Mouse (Mus musculus): ENCODE measurements around the gene Pitx2. TPM values are rescaled to one million over a fixed set of nuclear protein-coding genes. Genes with fewer than 3 reads are reported as not detected.
A peak's percentile ranks its signal among the peaks of the same experiment; 100 is the strongest.

Gene Pitx2
- polyA plus RNA-seq, 1 experiment from 2014 or later: 7.6 TPM

DNA sequence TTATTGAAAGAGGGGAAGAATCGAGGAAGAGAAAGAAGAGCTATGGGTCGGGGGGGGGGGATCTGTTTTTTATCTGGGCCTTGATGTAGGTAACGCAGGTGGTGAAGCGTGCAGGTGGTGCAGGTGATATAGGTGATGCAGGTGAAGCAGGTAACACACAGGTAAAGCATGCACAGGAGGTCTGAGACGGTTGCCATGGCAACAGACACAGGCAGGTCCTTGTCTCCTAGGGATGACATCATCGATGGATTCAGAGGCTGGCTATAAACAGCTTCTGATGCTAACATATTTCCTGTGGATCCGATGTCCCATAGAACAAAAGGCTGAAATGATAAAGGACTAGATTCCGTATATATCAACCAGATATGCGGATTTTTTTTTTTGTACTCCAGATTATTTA, 51.3 kb downstream of the Pitx2 start:
- H3K9ac ChIP-seq: no peak overlapping the region
- no peaks in the 10 kb centered on the region for H3K4me1 ChIP-seq
- ATAC-seq (ENCODE audit: low FRiP score, low read depth): no peak
- no peaks in the 10 kb centered on the region for H3K36me3 ChIP-seq
- no peaks in the 10 kb centered on the region for H3K9me3 ChIP-seq
- no peaks in the 10 kb centered on the region for H3K27me3 ChIP-seq (replicated peaks)
- WGBS: 86% methylated on average over 9 of the region's 9 CpGs
- no peak overlapping the region for H3K4me3 ChIP-seq
- no peak overlapping the region for H3K27ac ChIP-seq
- H3K4me2 ChIP-seq (replicated peaks): no peak overlapping the region

- no peak overlapping the region for H3K4me2 ChIP-seq (replicated peaks)
- no peaks in the 10 kb centered on the region for H3K4me1 ChIP-seq
- WGBS: 56% methylated on average over 10 of the region's 10 CpGs
These were observed 54.6 kb downstream of the Pitx2 start for GRCm38 (mm10) chr3:129254246-129254645.

GRCm38 (mm10) chr3:129256283-129256682, 56.6 kb downstream of the Pitx2 start:
- Histone ChIP-seq H3K36me3 (no peaks in the 10 kb centered on the region), H3K4me2 (replicated peaks) (peak overlapping the region; percentile 47), H3K4me3 (peak overlapping the region; percentile 22; the same call in 1 of the 2 replicates), H3K27ac (no peak overlapping the region), H3K9me3 (no peaks in the 10 kb centered on the region), H3K9ac (no peak overlapping the region), H3K4me1 (no peaks in the 10 kb centered on the region), H3K27me3 (replicated peaks) (no peaks in the 10 kb centered on the region)
- no peak for ATAC-seq (ENCODE audit: low FRiP score, low read depth)
- WGBS: 54% methylated on average over 19 of the region's 19 CpGs

More at GRCm38 (mm10) chr3:129254246-129254645, 54.6 kb downstream of the Pitx2 start:
- Histone ChIP-seq H3K9ac (no peak overlapping the region), H3K9me3 (no peaks in the 10 kb centered on the region), H3K27me3 (replicated peaks) (no peaks in the 10 kb centered on the region), H3K4me3 (no peak overlapping the region), H3K36me3 (no peaks in the 10 kb centered on the region), H3K27ac (no peak overlapping the region)
- no peak for ATAC-seq (ENCODE audit: low FRiP score, low read depth)

GRCm38 (mm10) chr3:129256766-129257165, 57.1 kb downstream of the Pitx2 start:
- H3K27ac ChIP-seq: no peak overlapping the region
- H3K4me2 ChIP-seq (replicated peaks): peak overlapping the region; percentile 47
- H3K4me3 ChIP-seq: no peak overlapping the region
- H3K9me3 ChIP-seq: no peaks in the 10 kb centered on the region
- no peaks in the 10 kb centered on the region for H3K4me1 ChIP-seq
- no peak for ATAC-seq (ENCODE audit: low FRiP score, low read depth)
- H3K36me3 ChIP-seq: no peaks in the 10 kb centered on the region
- H3K9ac ChIP-seq: no peak overlapping the region
- H3K27me3 ChIP-seq (replicated peaks): no peaks in the 10 kb centered on the region
- 71% methylated on average over 8 of the region's 8 CpGs for WGBS

- Histone ChIP-seq H3K9ac (no peak overlapping the region), H3K4me1 (no peaks in the 10 kb centered on the region), H3K4me2 (replicated peaks) (no peak overlapping the region), H3K9me3 (no peaks in the 10 kb centered on the region), H3K36me3 (no peaks in the 10 kb centered on the region), H3K27ac (no peak overlapping the region), H3K4me3 (no peak overlapping the region), H3K27me3 (replicated peaks) (no peaks in the 10 kb centered on the region)
- ATAC-seq (ENCODE audit: low FRiP score, low read depth): no peak
- 84% methylated on average over 5 of the region's 5 CpGs for WGBS
These were observed 58.8 kb downstream of the Pitx2 start for GRCm38 (mm10) chr3:129258497-129258896.

Other genes starting within 250 kb of the Pitx2 start
- 1.00 and 1.2 TPM in 2 replicates for gene Enpep, start 132.8 kb downstream of the Pitx2 start, polyA plus RNA-seq (2016; fragmentation: Nextera tagmentation; extraction: Ambion mirVana)

Data from neural tube, embryonic 12.5 days (tissue).